Mouse (Mus musculus) heart, postnatal 10 days (tissue): ENCODE results near the gene Stpg1. TPM values are rescaled to one million over a fixed set of nuclear protein-coding genes. Genes with fewer than 3 reads are reported as not detected.

ENCODE experiments used
- DNase-seq, 2 experiments: peaks; one replicate each; pipeline ENCODE4 v3.0.0; 2021
- intact Hi-C: fragments of 180-260 bp; cut with DNase I; formaldehyde crosslinking; loops from one replicate; pipeline ENCODE4 v1.15.1; 2025
- total RNA-seq, 2 experiments: library from RNA; stranded (reverse); gene quantifications; 2 replicates each; pipeline ENCODE4 v1.2.3; 2021

Gene Stpg1
- total RNA-seq = not detected

DNA sequence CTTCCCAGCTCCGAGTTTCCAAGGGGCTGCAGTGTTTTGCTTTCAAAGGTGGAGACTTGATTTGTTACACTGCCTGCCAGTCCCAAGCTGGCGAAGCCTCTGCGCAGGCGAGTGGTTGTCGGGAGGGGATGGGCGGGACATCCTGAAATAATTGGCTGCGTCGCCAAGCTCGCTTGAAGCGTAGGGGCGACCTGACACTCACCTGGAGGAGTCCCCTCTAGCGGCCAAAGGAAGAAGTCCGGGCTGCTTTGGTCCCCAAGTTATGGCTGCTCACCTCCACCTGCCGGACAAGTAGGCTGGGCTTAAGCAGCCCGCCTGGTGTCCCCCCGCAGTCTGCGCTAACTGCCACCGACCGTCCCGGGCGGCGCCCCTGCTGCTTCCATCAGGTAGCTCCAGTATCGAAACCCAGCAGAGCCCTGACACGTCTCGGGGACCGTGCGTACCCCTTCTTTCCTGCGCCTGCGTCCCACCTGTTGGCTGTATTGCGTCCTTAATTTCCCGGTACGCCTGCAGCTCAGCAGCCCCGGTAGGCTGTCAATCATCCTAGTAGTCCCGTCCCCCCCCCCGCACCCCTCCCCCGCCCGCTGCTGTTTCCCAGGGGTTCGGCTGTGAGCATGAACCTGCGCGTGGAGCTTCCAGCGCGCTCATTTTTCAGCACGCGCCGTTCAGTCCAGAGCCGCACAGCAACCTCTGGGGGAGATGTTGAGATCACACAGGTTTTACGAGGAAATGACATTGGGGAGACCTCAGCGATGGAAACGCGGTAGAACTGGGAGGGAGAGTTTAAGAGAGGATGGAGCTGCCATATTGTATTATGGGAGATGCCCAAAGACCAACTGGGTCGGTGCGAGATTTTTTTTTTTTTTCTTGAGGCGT, at the start of gene Stpg1, which contains the start of gene Nipal3:
Gene Stpg1 (plus strand): TSS at position 270 of the 876 bp plus-strand sequence.
Gene Nipal3 (minus strand): TSS at position 518 of the 876 bp plus-strand sequence.
- intact Hi-C loops = loop anchor here (5.0 kb wide), 1 partner anchor 112 kb away; no protein-coding TSS in a partner anchor
- peak; percentile 93 to 95 for DNase-seq

DNA sequence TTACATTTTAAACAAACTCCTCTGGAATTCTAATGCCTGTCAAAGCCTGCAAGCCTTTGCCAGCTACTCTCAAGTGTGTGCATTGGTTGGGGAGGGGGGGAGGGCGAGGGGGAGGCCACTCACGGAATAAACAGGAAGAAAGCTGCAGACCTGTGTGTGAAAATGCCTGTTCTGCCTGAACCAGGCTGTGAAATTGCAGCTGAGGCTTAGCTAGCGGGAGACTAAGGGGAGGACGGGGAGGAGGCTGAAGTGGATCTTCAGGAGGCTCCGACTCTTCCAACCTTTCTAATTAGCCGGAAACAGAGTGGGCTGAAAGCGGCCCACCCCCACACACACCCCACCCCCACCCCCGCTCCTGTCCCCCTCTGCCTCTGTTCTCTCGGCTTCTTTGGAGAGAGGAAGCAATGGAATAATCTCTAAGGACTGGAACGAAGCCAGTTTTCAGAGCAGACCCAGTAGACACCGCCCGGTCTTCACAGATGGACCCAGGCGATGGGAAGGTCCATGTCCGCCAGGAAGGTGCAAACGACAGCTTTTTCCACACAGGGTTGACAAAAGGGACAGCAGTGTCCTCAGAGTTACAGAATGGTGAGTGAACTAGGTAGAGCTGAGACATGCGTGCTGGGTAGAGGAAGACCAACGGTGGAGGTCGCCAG, 43.1 kb upstream of the Stpg1 start:
- intact Hi-C loops = no loop called here
- DNase-seq = peak; percentile 12 to 13

DNA sequence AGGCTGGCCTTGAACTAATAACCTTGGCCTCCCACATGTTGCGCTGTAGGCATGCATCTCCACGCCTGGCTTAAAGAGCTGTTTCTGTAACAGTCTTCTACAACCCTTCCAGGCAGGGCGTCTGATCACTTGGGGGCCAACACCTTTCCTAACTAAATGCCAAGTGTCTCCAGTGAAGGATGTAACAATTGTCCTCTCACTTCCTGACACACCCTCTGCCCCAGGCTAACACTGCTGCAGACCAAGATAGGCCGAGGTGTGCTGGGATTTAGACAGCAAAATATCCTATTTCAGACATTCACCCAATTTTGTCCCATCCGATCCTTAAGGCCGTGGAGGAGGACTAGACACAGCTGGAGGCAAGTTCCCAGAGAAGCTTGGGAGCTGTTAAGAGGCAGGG, 41.4 kb upstream of the Stpg1 start:
- DNase-seq = peak; percentile 6 to 16
- intact Hi-C loops = no loop called here

DNA sequence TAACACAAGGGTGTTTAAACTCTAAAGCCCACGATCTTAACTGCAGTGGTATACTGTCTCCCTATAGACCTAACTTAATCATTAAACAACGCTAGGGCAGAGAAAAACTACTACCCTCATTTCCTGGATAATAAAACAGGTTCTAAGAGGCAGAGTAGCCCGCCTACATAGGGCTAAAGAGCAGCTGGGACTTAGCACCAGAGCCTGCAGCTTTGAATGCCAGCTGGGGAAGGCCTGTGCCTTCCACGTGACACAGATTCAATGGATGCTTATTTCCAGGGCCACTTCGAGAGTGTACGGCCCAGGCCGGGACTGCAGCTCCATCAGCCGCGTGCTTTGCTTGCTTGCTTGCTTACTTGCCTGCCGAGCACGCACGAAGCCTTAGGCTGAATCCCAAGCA, 41.0 kb upstream of the Stpg1 start:
- DNase-seq = no peak
- intact Hi-C loops = no loop called here

DNA sequence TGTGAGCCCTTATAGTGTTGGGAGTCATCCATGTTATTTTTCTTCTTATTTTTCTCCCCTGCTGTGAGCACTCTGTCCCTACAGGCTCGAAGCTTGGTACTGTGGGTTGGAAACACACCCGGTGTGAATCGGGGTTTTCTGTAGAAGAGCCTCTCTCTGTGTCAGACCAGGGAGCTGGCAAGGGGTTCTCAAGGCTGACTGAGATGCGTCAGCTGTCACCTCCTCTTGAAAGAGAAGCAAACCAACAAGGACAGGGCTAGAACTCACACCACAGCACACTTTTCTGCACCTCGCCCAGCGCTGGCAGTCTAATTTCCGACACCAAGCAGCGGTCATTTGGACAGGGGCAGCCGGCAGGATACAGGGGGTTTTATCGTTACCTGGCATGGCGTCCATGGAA, 31.2 kb upstream of the Stpg1 start:
- intact Hi-C loops = no loop called here
- DNase-seq = no peak

DNA sequence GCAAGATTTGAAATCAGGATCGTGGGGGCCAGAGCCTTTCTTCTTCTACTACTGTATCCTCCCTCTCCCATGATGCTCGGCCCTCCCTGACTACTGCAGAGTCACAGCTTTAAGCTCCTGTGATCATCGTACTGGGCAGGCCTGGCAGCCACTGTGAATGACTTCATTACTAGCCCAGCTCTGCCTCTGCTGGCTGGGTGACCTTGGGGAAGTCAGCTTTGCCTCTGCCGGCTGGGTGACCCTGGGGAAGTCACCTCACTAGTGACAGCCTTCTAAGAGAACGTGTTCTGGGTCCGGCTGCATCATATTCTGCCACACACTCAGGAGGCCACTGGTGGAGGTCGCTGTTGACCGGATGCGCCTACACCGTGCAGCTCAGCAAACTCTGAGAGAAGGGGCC, 16.7 kb upstream of the Stpg1 start:
- intact Hi-C loops = no loop called here

DNA sequence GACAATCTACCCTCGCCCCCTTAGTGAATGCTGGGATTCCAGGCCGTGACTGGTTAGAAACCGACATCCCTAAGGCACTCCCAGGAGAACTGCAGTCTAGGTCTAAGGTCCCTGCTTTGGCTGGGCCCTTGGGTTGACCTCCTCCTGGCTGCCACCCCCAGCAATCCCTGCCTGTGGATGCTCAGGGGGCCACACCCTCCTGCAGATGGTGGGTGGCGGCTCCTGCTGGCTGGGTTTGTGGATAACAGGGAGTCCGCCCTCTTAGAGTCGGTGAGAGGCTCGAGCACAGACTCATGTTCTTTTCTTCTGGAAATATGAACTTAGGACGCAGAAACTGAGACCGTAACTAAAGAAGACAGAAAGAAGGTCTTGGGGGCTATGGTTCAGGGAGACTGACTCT, 14.2 kb upstream of the Stpg1 start:
- intact Hi-C loops = no loop called here
- DNase-seq = no peak

More for the DNA sequence above, 16.7 kb upstream of the Stpg1 start:
- DNase-seq = no peak

DNA sequence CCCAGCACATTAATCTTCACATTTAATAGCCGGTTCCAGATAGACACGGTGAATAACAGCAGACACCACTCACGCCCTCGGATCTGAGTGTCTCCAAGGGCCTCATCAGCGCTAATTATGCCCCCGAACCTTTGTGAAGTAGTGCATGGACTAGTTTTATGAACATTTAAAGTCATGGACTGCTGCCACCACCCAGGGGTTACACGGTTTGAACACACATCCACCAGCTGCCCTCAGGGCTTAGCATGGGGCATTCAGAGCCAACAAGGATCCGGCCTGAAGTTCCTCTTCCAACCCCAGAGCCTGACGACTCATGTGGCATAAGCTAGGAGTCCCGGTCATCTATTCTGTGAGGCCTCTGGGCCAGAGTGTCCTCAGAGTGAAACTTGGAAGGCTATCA, 9.5 kb upstream of the Stpg1 start:
- DNase-seq = no peak
- intact Hi-C loops = no loop called here

DNA sequence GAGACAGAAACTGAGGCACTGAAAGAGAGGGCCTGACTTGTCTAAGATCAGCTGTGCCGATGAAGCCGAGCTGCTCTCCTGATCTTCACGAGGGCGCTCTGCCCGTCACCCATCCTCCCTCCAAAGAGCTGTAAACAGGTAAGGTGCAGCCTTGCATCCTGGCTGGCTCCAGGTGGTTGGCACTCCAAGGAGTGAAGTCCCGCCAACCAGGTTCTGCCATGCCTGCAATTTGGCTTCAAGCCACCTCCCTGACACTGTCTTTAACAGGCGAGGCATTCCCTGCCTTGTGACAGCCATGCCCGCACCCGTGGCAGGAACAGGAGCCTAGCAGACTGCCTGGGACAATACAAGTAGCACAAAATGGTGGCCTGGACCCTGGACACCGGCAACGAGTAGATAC, 8.2 kb upstream of the Stpg1 start:
- no peak for DNase-seq
- intact Hi-C loops = no loop called here

DNA sequence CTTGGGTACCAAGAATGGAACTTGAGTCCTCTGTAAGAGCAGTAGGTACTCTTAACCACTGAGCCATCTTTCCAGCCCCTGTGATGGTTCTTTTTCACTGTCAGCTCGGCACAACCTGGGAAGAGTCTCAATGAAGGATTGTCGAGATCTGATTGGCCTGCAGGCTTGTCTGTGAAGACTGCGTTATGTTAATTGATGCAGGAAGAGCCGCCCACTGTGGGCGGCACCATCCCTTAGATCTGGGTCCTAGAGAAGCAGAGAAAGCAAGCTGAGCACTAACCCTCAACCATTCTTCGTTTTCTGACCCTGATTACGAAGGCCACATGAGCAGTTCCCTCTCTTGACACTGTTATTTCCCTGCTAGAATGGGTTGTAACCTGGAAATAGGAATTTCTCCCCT, 5.3 kb upstream of the Stpg1 start:
- intact Hi-C loops = no loop called here
- no peak for DNase-seq

DNA sequence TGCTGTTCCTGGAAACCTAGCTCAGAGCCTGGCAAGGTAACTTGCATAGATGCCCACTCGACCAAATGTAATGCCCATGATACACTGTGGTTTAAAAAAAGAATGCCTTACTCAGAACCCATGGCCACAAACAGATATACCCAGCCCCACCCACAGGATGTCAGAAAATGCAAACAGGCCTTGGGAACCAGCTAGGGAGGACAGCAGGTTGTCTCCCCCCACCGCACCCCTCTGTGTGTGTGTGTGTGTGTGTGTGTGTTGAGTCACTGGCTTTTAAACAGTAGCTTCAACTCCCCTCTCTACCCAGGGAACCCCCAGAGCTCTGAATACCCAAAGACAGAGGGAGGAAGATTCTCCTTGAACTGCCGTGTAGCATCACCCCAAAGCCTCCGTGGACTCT, 1.3 kb upstream of the Stpg1 start:
- no peak for DNase-seq
- intact Hi-C loops = loop anchor here (5.0 kb wide), 1 partner anchor 111 kb away; no protein-coding TSS in a partner anchor

DNA sequence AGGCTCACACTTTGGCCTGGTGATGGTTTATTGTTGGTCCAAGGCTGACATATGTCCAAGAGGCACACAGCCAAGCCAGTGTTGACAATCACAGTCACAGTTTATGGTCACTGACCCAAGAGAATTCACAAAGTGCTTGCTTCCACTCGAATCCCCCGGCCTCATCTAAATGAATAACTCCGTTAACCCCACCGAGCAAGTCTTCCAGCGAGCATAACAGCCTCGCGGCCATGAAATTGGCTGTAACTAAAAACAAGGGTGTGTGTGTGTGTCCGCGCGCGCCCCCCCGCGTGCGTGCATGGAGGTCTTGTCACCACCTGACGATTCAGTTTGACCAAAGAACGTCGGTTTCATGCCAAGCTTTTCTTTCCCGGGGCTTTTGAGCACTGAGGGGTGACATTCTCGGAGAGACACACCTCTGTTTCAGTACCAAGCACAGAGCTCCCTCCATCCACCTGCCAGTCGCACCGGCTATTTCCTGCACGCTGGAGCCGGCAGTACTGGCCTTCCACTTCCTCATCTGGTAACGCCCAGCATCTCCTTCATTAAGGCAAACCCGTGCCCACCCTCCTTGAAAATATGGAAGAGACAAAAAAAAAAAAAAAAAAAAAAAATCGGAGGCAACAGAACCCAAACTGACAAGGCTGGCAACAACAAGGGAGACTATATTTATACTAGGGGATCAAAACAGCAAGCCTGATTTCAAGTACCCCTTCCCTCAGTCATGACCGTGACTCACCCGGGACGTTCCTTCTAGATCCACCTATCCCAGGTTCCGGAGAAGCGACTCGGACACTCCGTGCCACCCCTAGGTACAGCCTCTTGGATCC, 684 bp upstream of the Stpg1 start:
- intact Hi-C loops = loop anchor here (5.0 kb wide), 1 partner anchor 112 kb away; no protein-coding TSS in a partner anchor
- peak; percentile 46 to 58 for DNase-seq

DNA sequence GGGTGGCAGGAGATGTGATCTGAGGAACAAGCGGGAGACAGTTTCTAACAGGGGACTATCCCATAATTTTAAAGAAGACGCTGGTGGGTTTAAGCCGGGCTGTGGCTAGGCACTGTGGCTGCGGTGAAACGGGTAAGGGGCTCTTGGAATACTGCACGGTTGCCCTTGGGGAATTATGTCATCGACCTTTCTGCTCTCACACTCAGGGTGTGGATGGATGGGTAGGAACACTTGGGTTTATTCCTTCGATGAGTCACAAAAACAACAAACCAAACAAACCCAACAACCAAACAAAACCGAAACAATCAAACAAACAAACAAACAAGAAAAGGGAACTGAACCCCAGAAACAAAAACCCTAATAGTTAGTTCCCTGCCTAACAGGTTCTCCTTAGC, 804 bp downstream of the Stpg1 start:
- DNase-seq = no peak

DNA sequence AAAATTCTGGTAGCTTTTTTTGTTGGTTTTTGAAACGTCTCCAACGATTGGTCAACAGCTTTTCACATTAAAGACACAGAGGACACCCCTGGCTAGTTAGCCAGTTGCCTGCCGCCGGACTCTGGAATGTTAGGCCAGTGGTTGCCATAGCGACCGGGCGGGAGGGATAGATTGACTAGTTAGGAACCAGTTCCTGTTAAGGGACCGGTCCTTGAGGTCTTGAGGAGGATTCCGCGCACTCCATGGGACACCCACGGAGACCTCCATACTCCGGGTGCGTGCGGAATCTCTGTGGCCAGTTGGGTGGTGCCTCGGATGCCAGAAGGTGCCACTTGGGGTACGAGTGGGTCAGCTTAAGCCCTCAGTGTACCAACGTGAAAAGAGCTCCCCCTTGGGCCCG, 1.2 kb downstream of the Stpg1 start:
- intact Hi-C loops = no loop called here
- DNase-seq = peak; percentile 33 to 46

More for the DNA sequence above, 804 bp downstream of the Stpg1 start:
- intact Hi-C loops = no loop called here

DNA sequence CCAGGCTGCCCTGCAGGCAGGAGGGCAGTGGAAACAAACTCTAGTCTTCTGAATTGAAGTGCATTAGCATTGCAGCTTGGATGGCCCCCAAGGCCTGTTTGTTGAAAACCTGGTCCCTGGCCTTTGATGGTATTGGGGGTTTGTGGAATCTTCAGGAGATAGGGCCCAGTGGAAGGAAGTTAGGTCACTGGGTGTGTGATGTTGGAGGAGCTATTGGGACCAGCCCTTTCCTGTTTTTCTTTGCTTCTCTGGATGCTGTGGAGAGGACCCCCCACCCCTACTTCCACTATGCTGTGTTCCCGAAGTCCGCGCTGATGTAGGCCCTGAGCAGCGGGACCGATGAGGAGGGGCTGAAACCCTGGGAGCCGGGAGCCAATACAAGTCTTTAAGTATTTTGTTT, 3.5 kb downstream of the Stpg1 start:
- intact Hi-C loops = no loop called here
- DNase-seq = no peak

DNA sequence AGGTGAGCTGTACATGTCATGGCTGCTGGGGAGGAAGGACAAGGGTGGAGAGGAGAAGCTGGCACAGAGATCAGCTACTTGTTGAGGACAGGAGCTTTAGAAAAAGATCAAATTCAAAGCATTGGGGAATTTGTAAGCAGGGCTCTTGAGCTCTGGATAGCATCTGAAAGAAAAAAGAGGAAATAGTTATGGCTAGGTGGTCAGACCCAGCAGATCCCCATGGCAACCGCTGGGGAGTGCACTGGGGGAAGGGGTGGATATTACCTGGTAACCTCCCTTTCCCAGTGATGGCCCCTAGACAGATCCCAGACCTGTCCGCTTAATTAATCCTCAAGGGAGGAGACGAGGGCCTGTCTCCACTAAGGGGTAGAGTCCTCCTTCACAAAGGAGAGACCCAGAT, 5.2 kb downstream of the Stpg1 start:
- no peak for DNase-seq
- intact Hi-C loops = no loop called here

DNA sequence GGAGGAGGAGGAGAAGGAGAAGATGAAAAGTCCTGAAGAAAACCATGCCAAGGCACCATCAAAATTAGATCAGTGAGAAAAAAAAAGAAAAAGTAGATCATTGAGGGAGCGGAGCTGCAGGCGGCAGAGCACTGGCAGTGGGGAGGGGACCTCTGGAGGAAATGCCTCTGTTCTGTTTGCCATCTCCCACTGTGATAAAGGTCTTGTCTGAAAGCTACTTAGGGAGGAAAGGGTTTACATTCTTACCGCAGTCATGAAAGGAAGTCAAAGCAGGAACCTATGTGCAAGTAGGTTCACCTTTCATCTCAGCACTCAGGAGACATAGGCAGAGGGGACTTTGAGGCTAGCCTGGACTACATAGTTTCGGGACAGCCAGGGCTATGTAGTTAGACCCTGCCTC, 7.0 kb downstream of the Stpg1 start:
- intact Hi-C loops = no loop called here
- DNase-seq = no peak

DNA sequence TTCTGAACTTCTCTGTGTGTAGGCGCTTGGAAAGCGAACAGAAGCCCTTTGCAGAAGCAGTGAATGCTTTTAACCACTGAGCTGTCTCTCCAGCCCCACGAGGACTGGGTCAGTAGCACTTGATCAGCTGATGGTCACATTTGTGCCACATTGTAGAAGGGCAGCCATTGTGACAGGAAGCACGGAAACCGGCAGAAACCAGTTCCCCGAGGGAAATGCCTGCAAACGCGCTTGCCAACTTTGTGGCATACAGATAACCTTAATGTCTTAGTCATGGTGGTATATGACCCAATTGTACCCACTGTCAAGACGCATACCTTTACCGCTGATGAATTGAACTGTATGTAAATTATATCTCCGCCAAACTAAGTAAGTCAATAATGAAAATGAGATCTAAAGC, 11.2 kb downstream of the Stpg1 start:
- no peak for DNase-seq
- intact Hi-C loops = no loop called here

DNA sequence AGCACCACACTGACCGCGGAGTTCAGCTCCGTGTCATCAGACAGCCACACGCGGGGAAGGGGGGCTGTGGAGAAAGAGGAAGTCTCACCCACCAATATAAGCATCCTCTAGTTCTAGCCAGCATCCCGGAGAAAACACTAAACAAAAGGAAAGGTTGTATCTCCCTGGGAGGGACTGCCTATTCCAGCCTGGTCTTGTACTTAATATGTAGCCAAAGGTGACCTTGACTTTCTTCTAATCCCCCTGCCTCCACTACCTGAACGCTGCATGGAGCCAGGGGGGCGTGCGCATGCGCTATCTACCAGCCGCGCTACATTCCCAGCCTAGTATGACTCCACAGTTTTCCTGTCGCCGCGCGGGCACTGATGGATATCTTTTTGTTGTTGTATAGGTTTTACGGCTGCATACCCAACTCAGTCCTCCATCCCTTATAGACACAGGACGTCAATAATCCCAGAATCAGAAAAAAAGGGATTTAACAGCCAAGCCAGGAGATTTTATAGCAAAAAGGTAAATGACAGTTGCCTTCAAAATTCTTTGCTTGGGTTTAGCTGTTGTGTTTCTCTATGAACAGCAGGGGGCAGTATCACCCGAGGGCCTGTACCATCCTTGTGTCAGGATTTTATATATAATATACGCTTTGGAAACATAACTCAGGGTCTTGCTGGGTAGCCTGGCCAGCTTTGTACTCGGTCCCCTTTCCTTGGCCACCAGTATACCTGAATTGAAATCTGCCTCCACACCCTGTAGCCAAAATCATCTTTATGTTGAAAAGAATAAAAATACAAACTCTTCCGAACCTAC, 13.2 kb downstream of the Stpg1 start:
- peak; percentile 36 to 48 for DNase-seq
- intact Hi-C loops = loop anchor here (1.0 kb wide), 1 partner anchor 160 kb away; no protein-coding TSS in a partner anchor

DNA sequence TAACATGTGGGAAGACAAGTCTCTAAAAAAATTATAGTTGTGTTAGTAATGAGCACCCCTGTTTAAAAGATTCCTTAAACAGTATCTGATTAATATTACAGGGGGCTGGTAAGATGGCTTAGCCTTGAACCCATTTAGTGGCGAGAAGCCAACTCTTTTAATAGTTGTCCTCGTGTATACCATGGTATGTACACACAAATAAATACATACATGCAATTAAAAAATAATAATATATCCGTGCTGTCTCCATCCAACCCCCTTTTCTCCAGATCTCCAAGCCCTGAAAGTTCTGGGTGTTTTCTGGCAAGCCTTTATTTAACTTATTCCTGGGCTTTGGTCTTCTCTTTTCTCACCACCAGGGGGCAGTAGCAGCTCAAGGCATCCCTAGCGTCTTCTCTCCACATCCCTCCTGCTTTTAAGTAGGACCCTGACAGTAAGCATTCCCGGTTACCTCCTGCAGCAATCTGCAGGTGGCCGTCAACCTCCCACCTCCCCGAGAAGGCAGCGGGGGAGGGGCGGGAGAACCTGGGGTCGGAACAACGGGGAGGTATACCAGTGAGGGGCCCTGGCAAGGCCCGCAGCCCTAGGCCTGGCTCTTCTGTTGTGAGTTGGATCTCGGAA, 13.9 kb downstream of the Stpg1 start:
- DNase-seq = peak; percentile 77 to 87
- intact Hi-C loops = loop anchor here (1.0 kb wide), 1 partner anchor 159 kb away; no protein-coding TSS in a partner anchor
